Mouse (Mus musculus): Measurements from ENCODE around the gene Ppp1r12b. TPM values are rescaled to one million over a fixed set of nuclear protein-coding genes. Genes with fewer than 3 reads are reported as not detected.

Gene Ppp1r12b
- polyA plus RNA-seq, 1 experiment from 2014 or later = 7.8 TPM

DNA sequence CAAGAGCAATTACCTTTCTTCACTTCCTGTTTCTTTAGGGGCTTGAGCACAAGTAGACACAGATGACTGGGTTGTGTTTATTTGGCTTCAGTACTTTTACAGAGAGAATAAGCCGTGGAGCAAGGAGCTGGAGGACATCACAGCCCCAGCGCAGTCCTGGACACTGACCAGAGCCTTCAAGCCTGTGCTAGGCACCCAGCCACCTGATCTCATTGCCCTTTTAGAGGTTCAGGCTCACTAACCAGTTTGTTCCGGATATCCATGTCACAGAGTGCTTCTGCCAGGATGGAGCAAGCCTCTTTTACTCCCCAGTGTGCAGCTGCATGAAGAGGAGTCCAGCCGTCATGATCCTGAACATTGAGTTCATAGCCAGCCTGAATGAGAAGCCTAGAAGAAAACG lies 63.8 kb downstream of the Ppp1r12b start:
- Histone ChIP-seq H3K27ac (ENCODE audit: low read depth, low read length) (no peak overlapping the region), H3K9me3 (ENCODE audit: control insufficient read depth, low read length) (no peaks in the 10 kb centered on the region), H3K36me3 (ENCODE audit: control insufficient read depth, insufficient read depth, low read length) (peaks cover 2% of the 10 kb centered on the region; the same call in 1 of the 2 replicates), H3K4me1 (ENCODE audit: control insufficient read depth, insufficient read depth, low read length) (no peaks in the 10 kb centered on the region), H3K9ac (ENCODE audit: low read length) (no peak overlapping the region), H3K4me3 (ENCODE audit: low read depth, low read length) (no peak overlapping the region), H3K4me2 (ENCODE audit: low read depth) (no peak overlapping the region), H3K27me3 (ENCODE audit: control insufficient read depth, insufficient read depth, low read length) (no peaks in the 10 kb centered on the region)
- ATAC-seq (ENCODE audit: insufficient read depth, low FRiP score, low TSS enrichment) (no peak), DNase-seq (ENCODE audit: low spot score) (no peak)
- 90% methylated on average over 5 of the region's 5 CpGs for WGBS

DNA sequence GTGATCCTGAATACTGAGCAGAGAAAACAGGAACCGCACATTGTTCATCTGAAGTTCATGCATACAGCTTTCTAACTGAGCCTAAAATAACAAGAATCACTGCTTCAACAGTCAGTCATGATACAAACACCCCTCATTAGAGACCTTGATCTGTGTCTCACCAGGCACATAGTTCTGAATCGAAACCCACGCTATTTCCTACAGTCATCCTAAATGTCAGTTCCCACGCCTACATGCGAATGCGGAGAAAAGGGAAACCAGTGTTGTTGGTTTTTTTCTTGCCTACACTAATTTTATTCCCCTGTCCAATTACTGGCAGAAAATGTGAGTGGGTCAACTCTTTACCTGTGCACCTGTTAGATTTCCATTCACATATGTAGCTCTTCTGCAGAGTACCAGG lies 66.1 kb downstream of the Ppp1r12b start:
- WGBS = 96% methylated on average over 6 of the region's 6 CpGs
- Histone ChIP-seq H3K9me3 (ENCODE audit: control insufficient read depth, low read length) (no peaks in the 10 kb centered on the region), H3K27ac (ENCODE audit: low read depth, low read length) (no peak overlapping the region), H3K4me3 (ENCODE audit: low read depth, low read length) (no peak overlapping the region), H3K4me2 (ENCODE audit: low read depth) (no peak overlapping the region), H3K27me3 (ENCODE audit: control insufficient read depth, insufficient read depth, low read length) (no peaks in the 10 kb centered on the region), H3K9ac (ENCODE audit: low read length) (no peak overlapping the region), H3K36me3 (ENCODE audit: control insufficient read depth, insufficient read depth, low read length) (peaks cover 2% of the 10 kb centered on the region; the same call in 1 of the 2 replicates), H3K4me1 (ENCODE audit: control insufficient read depth, insufficient read depth, low read length) (no peaks in the 10 kb centered on the region)
- ATAC-seq (ENCODE audit: insufficient read depth, low FRiP score, low TSS enrichment) (no peak), DNase-seq (ENCODE audit: low spot score) (no peak)

DNA sequence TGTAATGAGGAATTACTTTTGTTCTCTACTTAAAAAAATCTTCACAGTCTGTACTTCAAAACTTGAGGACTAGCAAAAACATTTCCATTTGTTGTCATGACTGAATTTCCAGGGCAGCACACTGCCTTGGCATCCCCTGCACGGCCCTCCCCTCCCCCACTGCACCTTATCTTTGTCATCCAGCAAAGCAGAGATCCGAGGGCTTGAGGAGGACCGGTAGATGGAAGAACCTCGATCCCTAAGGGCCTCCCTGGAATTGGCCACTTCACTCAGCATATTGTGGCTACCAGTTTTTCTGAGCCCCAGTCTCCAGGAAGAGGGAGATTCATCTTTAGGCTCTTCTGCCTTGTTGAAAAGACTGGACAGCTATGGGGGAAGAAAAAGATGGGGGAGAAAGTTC lies 79.9 kb downstream of the Ppp1r12b start:
- Histone ChIP-seq H3K4me3 (ENCODE audit: low read depth, low read length) (no peak overlapping the region), H3K36me3 (ENCODE audit: control insufficient read depth, insufficient read depth, low read length) (no peaks in the 10 kb centered on the region), H3K4me1 (ENCODE audit: control insufficient read depth, insufficient read depth, low read length) (no peaks in the 10 kb centered on the region), H3K9me3 (ENCODE audit: control insufficient read depth, low read length) (no peaks in the 10 kb centered on the region), H3K27me3 (ENCODE audit: control insufficient read depth, insufficient read depth, low read length) (no peaks in the 10 kb centered on the region), H3K9ac (ENCODE audit: low read length) (no peak overlapping the region), H3K27ac (ENCODE audit: low read depth, low read length) (no peak overlapping the region), H3K4me2 (ENCODE audit: low read depth) (no peak overlapping the region)
- ATAC-seq (ENCODE audit: insufficient read depth, low FRiP score, low TSS enrichment) = no peak
- WGBS = 61% methylated on average over 4 of the region's 4 CpGs
- DNase-seq (ENCODE audit: low spot score) = no peak

DNA sequence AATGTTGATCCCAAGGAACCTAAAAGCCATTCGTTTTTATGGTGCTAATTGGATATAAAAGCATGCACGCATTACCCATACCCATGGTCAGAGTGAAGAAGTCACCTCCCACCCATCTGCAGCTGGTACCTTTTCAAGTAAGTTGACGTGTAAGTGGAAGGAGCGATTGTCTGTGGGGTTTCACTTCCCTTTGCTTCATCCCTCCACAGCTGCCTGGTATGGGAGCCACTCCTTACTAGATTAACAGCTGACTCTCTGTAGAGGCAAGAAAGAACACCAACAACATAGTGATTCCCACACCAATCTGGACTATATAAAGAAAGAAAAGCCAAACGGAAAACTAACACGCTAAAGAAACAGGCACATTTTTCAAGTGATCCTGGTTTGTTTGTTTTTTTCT lies 83.1 kb downstream of the Ppp1r12b start:
- H3K36me3 ChIP-seq (ENCODE audit: control insufficient read depth, insufficient read depth, low read length) = no peaks in the 10 kb centered on the region
- no peak overlapping the region for H3K9ac ChIP-seq (ENCODE audit: low read length)
- 83% methylated on average over 6 of the region's 6 CpGs for WGBS
- ATAC-seq (ENCODE audit: insufficient read depth, low FRiP score, low TSS enrichment) (no peak), DNase-seq (ENCODE audit: low spot score) (no peak)
- H3K4me3 ChIP-seq (ENCODE audit: low read depth, low read length) = no peak overlapping the region
- no peak overlapping the region for H3K27ac ChIP-seq (ENCODE audit: low read depth, low read length)
- H3K9me3 ChIP-seq (ENCODE audit: control insufficient read depth, low read length) = no peaks in the 10 kb centered on the region
- no peaks in the 10 kb centered on the region for H3K4me1 ChIP-seq (ENCODE audit: control insufficient read depth, insufficient read depth, low read length)
- H3K4me2 ChIP-seq (ENCODE audit: low read depth) = no peak overlapping the region
- no peaks in the 10 kb centered on the region for H3K27me3 ChIP-seq (ENCODE audit: control insufficient read depth, insufficient read depth, low read length)

DNA sequence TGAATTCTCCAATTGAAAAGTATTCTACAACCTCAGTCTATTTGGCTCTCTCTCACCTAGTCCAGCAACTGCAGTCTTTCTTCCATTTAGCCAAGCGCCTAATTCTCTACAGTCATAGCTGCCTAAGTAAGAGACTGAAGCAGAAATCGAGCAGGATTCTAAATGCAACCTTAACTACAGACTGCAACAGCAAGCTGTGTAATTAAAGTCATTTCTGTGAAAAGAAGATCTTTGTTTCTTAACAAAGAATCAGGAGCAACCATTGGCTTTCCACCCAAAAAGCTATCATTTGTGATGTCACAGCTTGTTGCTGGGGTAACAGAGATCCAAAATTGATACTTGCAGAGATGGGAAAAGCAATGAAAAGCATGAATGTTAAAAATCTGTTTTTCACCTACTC lies 89.3 kb downstream of the Ppp1r12b start:
- Histone ChIP-seq H3K27me3 (ENCODE audit: control insufficient read depth, insufficient read depth, low read length) (no peaks in the 10 kb centered on the region), H3K27ac (ENCODE audit: low read depth, low read length) (no peak overlapping the region), H3K4me2 (ENCODE audit: low read depth) (no peak overlapping the region), H3K36me3 (ENCODE audit: control insufficient read depth, insufficient read depth, low read length) (no peaks in the 10 kb centered on the region), H3K9me3 (ENCODE audit: control insufficient read depth, low read length) (no peaks in the 10 kb centered on the region), H3K9ac (ENCODE audit: low read length) (no peak overlapping the region), H3K4me3 (ENCODE audit: low read depth, low read length) (no peak overlapping the region), H3K4me1 (ENCODE audit: control insufficient read depth, insufficient read depth, low read length) (no peaks in the 10 kb centered on the region)
- DNase-seq (ENCODE audit: low spot score) (no peak), ATAC-seq (ENCODE audit: insufficient read depth, low FRiP score, low TSS enrichment) (no peak)
- 88% methylated on average over 2 of the region's 2 CpGs for WGBS

DNA sequence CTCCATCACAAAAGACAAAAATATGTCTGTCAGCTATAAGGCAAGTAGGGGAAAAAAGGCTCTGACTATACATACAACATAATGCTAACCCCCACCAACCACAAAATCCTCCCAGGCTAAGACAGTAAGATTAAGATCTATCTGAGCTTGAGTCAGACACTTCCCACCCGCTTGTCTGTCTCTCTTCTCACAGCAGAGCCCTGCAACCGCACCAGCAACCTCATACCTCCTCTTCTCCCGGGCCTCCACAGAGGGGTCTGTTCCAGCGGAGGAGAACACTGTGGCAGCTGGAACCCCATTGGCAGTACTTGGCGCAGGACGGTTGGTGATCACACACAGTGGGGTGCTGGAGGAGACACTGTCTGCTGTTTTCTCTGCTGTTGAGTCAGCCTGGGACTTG lies 90.2 kb downstream of the Ppp1r12b start:
- no peak for ATAC-seq (ENCODE audit: insufficient read depth, low FRiP score, low TSS enrichment)
- no peak overlapping the region for H3K27ac ChIP-seq (ENCODE audit: low read depth, low read length)
- 55% methylated on average over 6 of the region's 6 CpGs for WGBS
- no peak overlapping the region for H3K4me3 ChIP-seq (ENCODE audit: low read depth, low read length)
- no peak for DNase-seq (ENCODE audit: low spot score)
- no peak overlapping the region for H3K9ac ChIP-seq (ENCODE audit: low read length)
- H3K4me1 ChIP-seq (ENCODE audit: control insufficient read depth, insufficient read depth, low read length) = no peaks in the 10 kb centered on the region
- H3K27me3 ChIP-seq (ENCODE audit: control insufficient read depth, insufficient read depth, low read length) = no peaks in the 10 kb centered on the region
- no peak overlapping the region for H3K4me2 ChIP-seq (ENCODE audit: low read depth)
- H3K9me3 ChIP-seq (ENCODE audit: control insufficient read depth, low read length) = no peaks in the 10 kb centered on the region
- H3K36me3 ChIP-seq (ENCODE audit: control insufficient read depth, insufficient read depth, low read length) = no peaks in the 10 kb centered on the region

DNA sequence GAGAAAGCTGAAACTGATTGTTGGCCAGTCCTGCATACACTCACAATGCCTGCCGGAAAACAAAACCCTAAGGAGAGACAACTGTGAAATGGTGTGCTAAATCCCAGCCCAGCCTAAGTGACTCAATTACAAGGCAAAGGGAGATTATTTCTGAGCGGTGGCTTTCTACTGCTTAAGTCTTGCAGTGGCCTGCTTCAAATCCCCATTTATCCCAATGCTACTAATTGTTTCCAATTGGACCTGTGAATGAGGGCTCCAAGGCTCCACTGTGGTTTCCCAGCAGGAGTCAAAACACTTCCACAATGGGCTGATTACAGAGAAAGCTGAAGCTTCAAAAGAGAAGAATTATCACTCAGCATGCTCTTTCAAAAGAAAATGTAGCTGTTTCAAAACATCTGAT lies 95.2 kb downstream of the Ppp1r12b start:
- Histone ChIP-seq H3K27ac (ENCODE audit: low read depth, low read length) (no peak overlapping the region), H3K9me3 (ENCODE audit: control insufficient read depth, low read length) (no peaks in the 10 kb centered on the region), H3K27me3 (ENCODE audit: control insufficient read depth, insufficient read depth, low read length) (no peaks in the 10 kb centered on the region), H3K4me3 (ENCODE audit: low read depth, low read length) (no peak overlapping the region), H3K9ac (ENCODE audit: low read length) (no peak overlapping the region), H3K4me1 (ENCODE audit: control insufficient read depth, insufficient read depth, low read length) (no peaks in the 10 kb centered on the region), H3K36me3 (ENCODE audit: control insufficient read depth, insufficient read depth, low read length) (no peaks in the 10 kb centered on the region), H3K4me2 (ENCODE audit: low read depth) (no peak overlapping the region)
- WGBS = 21% methylated on average over 2 of the region's 2 CpGs
- ATAC-seq (ENCODE audit: insufficient read depth, low FRiP score, low TSS enrichment) (no peak), DNase-seq (ENCODE audit: low spot score) (no peak)

DNA sequence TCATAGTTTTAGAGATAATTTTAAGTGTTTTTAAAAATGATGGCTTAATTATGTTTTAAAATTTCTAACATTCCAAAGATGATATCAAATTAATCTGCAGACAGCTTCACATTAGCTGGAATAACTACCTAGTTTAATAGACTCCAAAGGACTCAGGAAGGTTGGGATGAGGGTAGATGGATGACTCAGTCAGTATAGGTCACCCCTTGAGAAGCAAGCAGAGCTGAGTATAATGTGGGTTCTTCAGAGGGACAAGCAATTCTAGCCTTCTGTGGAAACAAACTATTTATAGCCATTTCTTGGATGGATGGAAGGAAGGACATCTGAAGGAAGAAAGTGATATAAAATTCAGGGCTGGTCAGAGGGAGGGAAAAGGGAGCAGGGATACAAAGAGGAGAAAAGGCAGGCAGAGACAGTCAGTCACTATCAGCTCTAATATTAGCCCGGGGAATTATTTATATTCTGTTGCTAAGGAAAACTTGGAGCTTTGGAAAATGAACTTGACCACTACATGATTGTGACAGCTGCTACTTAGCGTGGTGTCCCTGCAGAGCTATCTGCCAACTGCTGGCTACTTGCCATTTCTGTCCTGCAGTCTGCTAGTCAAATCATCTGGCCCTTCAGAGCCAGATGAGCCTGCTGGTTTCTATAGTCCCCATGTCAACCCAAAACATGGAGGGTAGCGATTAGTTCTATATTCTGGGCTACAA lies 97.2 kb downstream of the Ppp1r12b start:
- no peak overlapping the region for H3K27ac ChIP-seq (ENCODE audit: low read depth, low read length)
- H3K4me1 ChIP-seq (ENCODE audit: control insufficient read depth, insufficient read depth, low read length) = no peaks in the 10 kb centered on the region
- H3K9me3 ChIP-seq (ENCODE audit: control insufficient read depth, low read length) = no peaks in the 10 kb centered on the region
- no peak overlapping the region for H3K4me2 ChIP-seq (ENCODE audit: low read depth)
- ATAC-seq (ENCODE audit: insufficient read depth, low FRiP score, low TSS enrichment) (no peak), DNase-seq (ENCODE audit: low spot score) (no peak)
- no peaks in the 10 kb centered on the region for H3K27me3 ChIP-seq (ENCODE audit: control insufficient read depth, insufficient read depth, low read length)
- WGBS = 73% methylated on average over 3 of the region's 3 CpGs
- no peak overlapping the region for H3K9ac ChIP-seq (ENCODE audit: low read length)
- no peak overlapping the region for H3K4me3 ChIP-seq (ENCODE audit: low read depth, low read length)
- no peaks in the 10 kb centered on the region for H3K36me3 ChIP-seq (ENCODE audit: control insufficient read depth, insufficient read depth, low read length)

DNA sequence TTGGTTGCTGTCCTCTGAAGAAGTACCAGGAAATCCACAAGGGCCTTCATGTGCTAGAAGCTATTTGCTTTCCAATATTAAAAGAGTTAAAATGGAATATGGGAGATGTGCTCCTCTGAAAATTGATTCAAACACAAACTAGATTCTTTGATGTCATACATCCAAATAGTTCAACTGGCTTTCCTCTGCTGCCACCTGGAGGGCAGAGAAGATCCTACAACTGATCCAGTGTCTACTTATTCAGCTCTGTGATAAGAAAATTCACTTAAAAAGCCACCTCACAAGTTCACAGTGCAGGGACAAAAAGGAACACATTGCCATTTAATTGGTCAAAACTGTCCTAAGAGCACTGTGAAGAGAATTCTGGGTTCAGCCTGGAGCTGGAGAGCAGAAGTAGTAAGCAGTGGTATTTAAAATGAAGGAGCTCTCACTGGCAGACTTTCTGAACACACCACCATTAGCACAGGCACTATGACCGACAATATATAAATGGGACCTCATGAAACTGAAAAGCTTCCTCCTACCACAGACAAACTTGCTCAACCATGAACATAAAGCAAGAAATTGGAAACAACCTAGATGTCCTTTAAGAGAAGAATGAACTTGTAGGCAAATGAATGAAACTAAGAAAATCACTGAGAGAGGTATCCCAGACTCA lies 101.3 kb downstream of the Ppp1r12b start:
- DNase-seq (ENCODE audit: low spot score) = peak; percentile 76
- ATAC-seq (ENCODE audit: insufficient read depth, low FRiP score, low TSS enrichment) = no peak
- Histone ChIP-seq H3K9me3 (ENCODE audit: control insufficient read depth, low read length) (no peaks in the 10 kb centered on the region), H3K4me3 (ENCODE audit: low read depth, low read length) (no peak overlapping the region), H3K9ac (ENCODE audit: low read length) (no peak overlapping the region), H3K4me2 (ENCODE audit: low read depth) (no peak overlapping the region), H3K36me3 (ENCODE audit: control insufficient read depth, insufficient read depth, low read length) (no peaks in the 10 kb centered on the region), H3K4me1 (ENCODE audit: control insufficient read depth, insufficient read depth, low read length) (no peaks in the 10 kb centered on the region), H3K27ac (ENCODE audit: low read depth, low read length) (no peak overlapping the region), H3K27me3 (ENCODE audit: control insufficient read depth, insufficient read depth, low read length) (no peaks in the 10 kb centered on the region)
- WGBS = 92% methylated on average over 1 of the region's 1 CpGs
